Mouse (Mus musculus) ES-E14 (cell line): ENCODE data around the gene Gsx2. TPM values are rescaled to one million over a fixed set of nuclear protein-coding genes. Genes with fewer than 3 reads are reported as not detected.

Experiments used
- DNase-seq: peaks from one replicate; pipeline ENCODE4 v3.0.0-alpha.2; 2013; ENCODE audit warnings: low read depth, low spot score
- H3K27ac ChIP-seq: 2 replicates; pipeline ENCODE4 v1.5.1; 2012; ENCODE audit warnings: low read depth, mild to moderate bottlenecking, low read length, moderate library complexity, mixed read lengths; ENCODE audit not compliant: poor library complexity, insufficient read depth, severe bottlenecking
- H3K36me3 ChIP-seq: 2 replicates; pipeline ENCODE4 v1.6.1; 2012; ENCODE audit warnings: mild to moderate bottlenecking, low read length, moderate library complexity, mixed read lengths; ENCODE audit not compliant: control insufficient read depth, poor library complexity, insufficient read depth, severe bottlenecking
- H3K4me1 ChIP-seq, 2 experiments: fragments of 150-350 bp in 1 of 2; sonication (generic) in 1 of 2; 2 replicates each; pipeline ENCODE4 v1.6.1; 2012; ENCODE audit warnings: low read length in 2 of 2, mild to moderate bottlenecking in 1 of 2, mixed read lengths in 1 of 2; ENCODE audit not compliant: control insufficient read depth in 2 of 2, insufficient read depth in 2 of 2, poor library complexity in 1 of 2
- H3K4me3 ChIP-seq, 2 experiments: fragments of 150-350 bp in 1 of 2; sonication (generic) in 1 of 2; 2 replicates each; pipeline ENCODE4 v1.5.1; 2012; ENCODE audit warnings: low read length in 2 of 2, low read depth in 1 of 2, mild to moderate bottlenecking in 1 of 2, mixed read lengths in 1 of 2; ENCODE audit not compliant: insufficient read depth in 1 of 2, poor library complexity in 1 of 2, severe bottlenecking in 1 of 2
- H3K9ac ChIP-seq: 2 replicates; pipeline ENCODE4 v1.6.1; 2012; ENCODE audit warnings: low read depth, mild to moderate bottlenecking, low read length, mixed read lengths; ENCODE audit not compliant: poor library complexity, insufficient read depth, severe bottlenecking
- H3K9me3 ChIP-seq: fragments of 150-350 bp; sonication (generic); 2 replicates; pipeline ENCODE4 v1.6.1; 2012; ENCODE audit warnings: low read depth, mild to moderate bottlenecking, low read length; ENCODE audit not compliant: control insufficient read depth, insufficient read depth
- CHD2 ChIP-seq: IDR thresholded peaks from 2 replicates; pipeline ENCODE4 v1.6.1; 2014; ENCODE audit warnings: mild to moderate bottlenecking, low read depth, low read length, inconsistent platforms
- HCFC1 ChIP-seq: IDR thresholded peaks from 2 replicates; pipeline ENCODE4 v1.6.1; 2012; ENCODE audit warnings: low read length, inconsistent platforms, borderline replicate concordance; ENCODE audit not compliant: insufficient read depth
- MAFK ChIP-seq: IDR thresholded peaks from 2 replicates; pipeline ENCODE4 v1.6.1; 2014; ENCODE audit warnings: mild to moderate bottlenecking, low read depth, low read length, inconsistent platforms; ENCODE audit not compliant: insufficient read depth
- ZC3H11A ChIP-seq: IDR thresholded peaks from 2 replicates; pipeline ENCODE4 v1.6.1; 2012; ENCODE audit warnings: low read depth, mild to moderate bottlenecking, inconsistent platforms, low read length, borderline replicate concordance
- ZNF384 ChIP-seq: IDR thresholded peaks from 2 replicates; pipeline ENCODE4 v1.6.1; 2012; ENCODE audit warnings: low read depth, low read length, inconsistent platforms
- in situ Hi-C, 2 experiments: fragments of 600-800 bp; cut with MboI; formaldehyde crosslinking; loops; one replicate each; pipeline ENCODE4 v1.15.1; 2025; ENCODE audit warnings: low sequenced_read_pairs in 2 of 2, inconsistent platforms in 1 of 2; ENCODE audit not compliant: unreplicated experiment in 2 of 2
- total RNA-seq: library from RNA; depleted of rRNA; stranded (reverse); fragments of 300-350 nt; gene quantifications from 2 replicates; pipeline ENCODE4 v1.2.3, GENCODE M21; 2012

Gsx2 gene
- total RNA-seq, 1 experiment: not detected

DNA sequence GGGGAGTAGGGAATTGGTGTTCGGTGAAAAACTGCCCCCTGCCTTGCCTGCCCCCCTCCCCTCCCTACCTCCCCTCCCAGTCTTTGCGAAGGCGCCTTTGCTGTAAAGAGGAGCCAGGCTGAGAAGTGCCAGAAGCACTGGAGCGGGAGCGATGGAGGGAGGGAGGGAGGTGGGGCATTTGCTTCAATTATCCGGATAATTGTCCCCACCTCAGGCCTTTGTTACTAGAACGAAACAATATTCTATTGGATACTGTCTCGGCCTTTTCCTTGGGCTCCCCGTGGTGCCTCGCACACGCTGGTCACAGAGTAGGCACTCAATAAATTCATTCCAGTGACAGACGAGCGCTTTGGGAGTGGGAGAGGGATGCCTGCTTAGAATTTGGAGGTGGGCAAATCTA lies 5.3 kb upstream of the Gsx2 start:
- peak overlapping the region; percentile 10 to 42; a peak in 2 of 4 replicates for H3K4me3 ChIP-seq
- no peaks in the 10 kb centered on the region for H3K36me3 ChIP-seq
- peaks cover 0 to 6% of the 10 kb centered on the region in 2 experiments; a peak in 1 of 4 replicates for H3K4me1 ChIP-seq
- no peak for DNase-seq
- TF ChIP-seq HCFC1 (no peak), ZNF384 (no peak), CHD2 (no peak), ZC3H11A (no peak), MAFK (no peak)
- H3K9ac ChIP-seq: no peak overlapping the region
- no peaks in the 10 kb centered on the region for H3K9me3 ChIP-seq
- in situ Hi-C loops: loop anchor here in 1 of 2 experiments (5.0 kb wide), 1 partner anchor 82 kb away; the partner anchor contains the start of gene Pdgfra
- H3K27ac ChIP-seq: no peak overlapping the region

DNA sequence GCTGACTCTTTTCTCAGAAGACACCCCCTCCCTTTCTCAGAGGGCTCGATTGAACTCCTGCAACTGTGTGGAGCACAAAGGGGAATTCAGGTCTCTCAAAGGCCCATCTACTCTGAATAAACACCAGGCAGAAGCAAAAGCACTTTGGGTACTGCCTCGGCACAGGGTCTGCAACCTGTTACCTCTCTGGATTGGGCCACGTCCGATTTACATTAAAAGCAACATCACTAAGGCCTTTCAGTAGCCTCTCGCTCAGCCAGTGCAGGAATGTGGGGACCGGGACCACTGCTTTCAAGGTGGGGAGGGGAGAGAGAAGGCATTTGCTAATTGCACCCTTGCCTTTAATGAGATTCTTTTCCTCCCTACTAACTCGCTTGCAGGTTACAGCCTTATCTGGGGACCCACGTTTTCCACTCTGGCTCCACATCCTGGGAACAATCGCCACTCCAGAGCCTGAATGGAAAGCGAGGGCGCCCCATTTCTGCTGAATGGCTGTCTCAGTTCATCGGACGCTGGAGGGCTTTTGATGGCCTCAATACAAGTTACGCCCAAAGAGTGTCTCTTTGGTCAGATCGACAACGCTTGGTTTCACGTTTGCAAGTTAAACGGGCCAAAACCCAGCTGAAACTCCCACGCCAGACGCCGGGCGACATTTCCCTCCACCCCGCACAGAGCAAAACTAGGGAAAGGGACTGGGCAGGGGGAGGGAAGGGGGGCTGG lies 4.6 kb upstream of the Gsx2 start:
- H3K4me1 ChIP-seq: peaks cover 0 to 6% of the 10 kb centered on the region in 2 experiments; a peak in 1 of 4 replicates
- peak overlapping the region; percentile 10 to 42; a peak in 3 of 4 replicates for H3K4me3 ChIP-seq

DNA sequence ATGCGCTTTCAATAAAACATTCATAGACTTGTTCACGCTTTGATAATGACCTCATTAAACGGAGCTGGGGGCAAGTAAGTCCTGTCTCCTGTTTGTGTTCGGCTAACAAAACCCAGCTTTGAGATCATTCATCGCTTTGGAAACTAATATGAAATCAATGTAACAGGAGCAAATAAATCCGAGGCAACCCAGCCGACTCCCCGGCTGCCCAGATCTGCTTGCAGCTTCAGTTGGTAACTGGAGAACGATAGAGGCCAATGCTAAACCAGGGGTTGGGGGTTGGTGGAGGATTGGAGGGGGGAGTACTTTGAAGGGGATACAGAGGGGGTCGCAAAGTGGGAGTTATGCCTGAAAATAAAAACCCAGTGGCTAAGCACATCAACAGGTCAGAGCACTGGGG lies 3.5 kb upstream of the Gsx2 start:
- no peak for TF ChIP-seq ZNF384
- no peak for TF ChIP-seq HCFC1
- TF ChIP-seq ZC3H11A: no peak
- TF ChIP-seq CHD2: no peak
- no peak for TF ChIP-seq MAFK
- Histone ChIP-seq H3K4me3 (no peak overlapping the region), H3K9ac (no peak overlapping the region), H3K36me3 (no peaks in the 10 kb centered on the region), H3K4me1 (peaks cover 0 to 3% of the 10 kb centered on the region in 2 experiments; a peak in 1 of 4 replicates), H3K9me3 (no peaks in the 10 kb centered on the region), H3K27ac (no peak overlapping the region)
- no peak for DNase-seq
- in situ Hi-C loops: loop anchor here in 1 of 2 experiments (5.0 kb wide), 1 partner anchor 80 kb away; the partner anchor contains the start of gene Pdgfra

More for the DNA sequence above, 4.6 kb upstream of the Gsx2 start:
- no peak for DNase-seq
- TF ChIP-seq ZNF384: no peak
- no peak for TF ChIP-seq MAFK
- no peak for TF ChIP-seq CHD2
- no peak for TF ChIP-seq HCFC1
- no peak for TF ChIP-seq ZC3H11A
- Histone ChIP-seq H3K27ac (no peak overlapping the region), H3K36me3 (no peaks in the 10 kb centered on the region), H3K9ac (no peak overlapping the region), H3K9me3 (no peaks in the 10 kb centered on the region)
- in situ Hi-C loops: loop anchor here in 1 of 2 experiments (5.0 kb wide), 1 partner anchor 81 kb away; the partner anchor contains the start of gene Pdgfra

DNA sequence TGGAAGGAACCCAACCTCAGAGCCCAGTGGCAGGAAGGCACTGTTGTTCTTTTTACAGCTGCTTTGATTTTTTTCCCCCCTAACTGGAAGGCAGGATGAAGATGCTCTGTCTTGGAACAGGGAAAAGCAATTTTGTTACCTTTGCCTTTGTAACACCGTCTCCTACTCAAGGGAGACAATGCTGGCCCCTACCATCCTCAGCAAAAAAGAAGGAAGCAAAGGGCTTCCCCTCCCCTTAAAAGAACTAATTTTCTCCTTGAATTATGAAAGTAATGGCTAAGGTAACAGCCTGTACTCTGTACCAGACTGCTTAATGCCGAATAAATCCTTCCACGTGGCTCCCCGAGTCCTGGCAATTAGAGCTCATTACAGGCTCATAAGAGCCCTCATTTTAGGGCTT lies 2.9 kb upstream of the Gsx2 start:
- Histone ChIP-seq H3K4me3 (no peak overlapping the region), H3K36me3 (no peaks in the 10 kb centered on the region), H3K4me1 (peaks cover 0 to 4% of the 10 kb centered on the region in 2 experiments; a peak in 1 of 4 replicates), H3K27ac (no peak overlapping the region), H3K9ac (no peak overlapping the region), H3K9me3 (no peaks in the 10 kb centered on the region)
- TF ChIP-seq ZNF384: no peak
- TF ChIP-seq ZC3H11A: no peak
- no peak for TF ChIP-seq HCFC1
- no peak for TF ChIP-seq CHD2
- TF ChIP-seq MAFK: no peak
- in situ Hi-C loops: loop anchor here in 1 of 2 experiments (5.0 kb wide), 1 partner anchor 80 kb away; the partner anchor contains the start of gene Pdgfra
- DNase-seq: no peak
